Mouse (Mus musculus) testis, adult 2 months (tissue): ENCODE results near the gene Nfkb2. TPM values are rescaled to one million over a fixed set of nuclear protein-coding genes. Genes with fewer than 3 reads are reported as not detected.

ENCODE experiments used
- H3K27ac ChIP-seq: fragments of 200-500 bp; 2 replicates; pipeline ENCODE4 v1.5.1; 2012; ENCODE audit warnings: low read depth, low read length; ENCODE audit not compliant: control insufficient read depth, insufficient read depth
- H3K27me3 ChIP-seq: fragments of 200-500 bp; 2 replicates; pipeline ENCODE4 v1.6.1; 2012; ENCODE audit warnings: mild to moderate bottlenecking, low read length, moderate library complexity; ENCODE audit not compliant: control insufficient read depth, insufficient read depth
- H3K36me3 ChIP-seq: fragments of 200-500 bp; 2 replicates; pipeline ENCODE4 v1.6.1; 2012; ENCODE audit warnings: mild to moderate bottlenecking, low read length; ENCODE audit not compliant: control insufficient read depth, insufficient read depth
- H3K4me1 ChIP-seq: fragments of 200-500 bp; 2 replicates; pipeline ENCODE4 v1.6.1; 2012; ENCODE audit warnings: low read length; ENCODE audit not compliant: control insufficient read depth, insufficient read depth
- H3K4me3 ChIP-seq: fragments of 200-500 bp; 2 replicates; pipeline ENCODE4 v1.5.1; 2012; ENCODE audit warnings: low read depth, mild to moderate bottlenecking, low read length, moderate library complexity, mixed read lengths; ENCODE audit not compliant: control insufficient read depth
- CTCF ChIP-seq: fragments of 200-500 bp; IDR thresholded peaks from 2 replicates; pipeline ENCODE4 v1.5.1; 2012; ENCODE audit warnings: low read depth, mild to moderate bottlenecking, inconsistent platforms, low read length, moderate library complexity; ENCODE audit not compliant: control insufficient read depth, insufficient read depth, insufficient replicate concordance
- POLR2A ChIP-seq: fragments of 200-500 bp; IDR thresholded peaks from 2 replicates; pipeline ENCODE4 v1.6.1; 2012; ENCODE audit warnings: low read depth, mild to moderate bottlenecking, inconsistent platforms, low read length, moderate library complexity; ENCODE audit not compliant: control insufficient read depth
- polyA plus RNA-seq: library from polyadenylated mRNA; depleted of rRNA; stranded (reverse); fragments of >200 nt; gene quantifications from 2 replicates; pipeline ENCODE4 v1.2.3, GENCODE M21; 2012

Nfkb2 gene
- polyA plus RNA-seq, 1 experiment, result 2.5 TPM

- peak overlapping the region; percentile 40; the same call in 1 of the 2 replicates for H3K27ac ChIP-seq
- H3K4me1 ChIP-seq, result peaks cover 44% of the 10 kb centered on the region
- peak overlapping the region; percentile 84 for H3K4me3 ChIP-seq
- H3K27me3 ChIP-seq, result peaks cover 2% of the 10 kb centered on the region; the same call in 1 of the 2 replicates
- no peaks in the 10 kb centered on the region for H3K36me3 ChIP-seq
- TF ChIP-seq CTCF, result no peak
- no peak for TF ChIP-seq POLR2A
Observed at GRCm38 (mm10) chr19:46305432-46306267, 1.5 kb downstream of the Nfkb2 start.

GRCm38 (mm10) chr19:46306268-46306610 lies 2.1 kb downstream of the Nfkb2 start:
- H3K36me3 ChIP-seq, result no peaks in the 10 kb centered on the region
- no peak overlapping the region for H3K27ac ChIP-seq
- no peak overlapping the region for H3K4me3 ChIP-seq
- TF ChIP-seq CTCF (no peak), POLR2A (no peak)
- peaks cover 44% of the 10 kb centered on the region for H3K4me1 ChIP-seq
- H3K27me3 ChIP-seq, result peaks cover 2% of the 10 kb centered on the region; the same call in 1 of the 2 replicates

- no peaks in the 10 kb centered on the region for H3K36me3 ChIP-seq
- H3K27ac ChIP-seq, result no peak overlapping the region
- no peak overlapping the region for H3K4me3 ChIP-seq
- TF ChIP-seq POLR2A (no peak), CTCF (no peak)
- peaks cover 2% of the 10 kb centered on the region; the same call in 1 of the 2 replicates for H3K27me3 ChIP-seq
- H3K4me1 ChIP-seq, result peaks cover 44% of the 10 kb centered on the region
Observed at GRCm38 (mm10) chr19:46306751-46307289, 2.7 kb downstream of the Nfkb2 start.

- Histone ChIP-seq H3K4me1 (peaks cover 44% of the 10 kb centered on the region), H3K27ac (no peak overlapping the region), H3K4me3 (no peak overlapping the region), H3K36me3 (no peaks in the 10 kb centered on the region), H3K27me3 (peaks cover 2% of the 10 kb centered on the region; the same call in 1 of the 2 replicates)
- no peak for TF ChIP-seq POLR2A
- TF ChIP-seq CTCF, result no peak
Observed at GRCm38 (mm10) chr19:46307781-46308180, 3.7 kb downstream of the Nfkb2 start.

- Histone ChIP-seq H3K36me3 (no peaks in the 10 kb centered on the region), H3K27me3 (peaks cover 2% of the 10 kb centered on the region; the same call in 1 of the 2 replicates), H3K4me1 (peaks cover 44% of the 10 kb centered on the region), H3K27ac (no peak overlapping the region), H3K4me3 (no peak overlapping the region; the same call in 1 of the 2 replicates)
- TF ChIP-seq POLR2A, result no peak
- TF ChIP-seq CTCF, result no peak
Observed at GRCm38 (mm10) chr19:46308303-46308702, 4.2 kb downstream of the Nfkb2 start.

GRCm38 (mm10) chr19:46308706-46309435 lies 4.8 kb downstream of the Nfkb2 start:
- Histone ChIP-seq H3K27ac (no peak overlapping the region), H3K36me3 (no peaks in the 10 kb centered on the region), H3K4me1 (peaks cover 41% of the 10 kb centered on the region), H3K27me3 (peaks cover 2% of the 10 kb centered on the region; the same call in 1 of the 2 replicates), H3K4me3 (peak overlapping the region; percentile 64)
- TF ChIP-seq POLR2A (no peak), CTCF (peak; percentile 98)

- Histone ChIP-seq H3K27me3 (no peaks in the 10 kb centered on the region), H3K4me1 (peaks cover 37% of the 10 kb centered on the region), H3K36me3 (no peaks in the 10 kb centered on the region), H3K27ac (no peak overlapping the region), H3K4me3 (peak overlapping the region; percentile 14)
- TF ChIP-seq POLR2A (no peak), CTCF (no peak)
Observed at GRCm38 (mm10) chr19:46309651-46310305, 5.7 kb downstream of the Nfkb2 start.
